Comparison of ENCODE assay signal across 11 mouse cellular contexts in the genomic region with DNA sequence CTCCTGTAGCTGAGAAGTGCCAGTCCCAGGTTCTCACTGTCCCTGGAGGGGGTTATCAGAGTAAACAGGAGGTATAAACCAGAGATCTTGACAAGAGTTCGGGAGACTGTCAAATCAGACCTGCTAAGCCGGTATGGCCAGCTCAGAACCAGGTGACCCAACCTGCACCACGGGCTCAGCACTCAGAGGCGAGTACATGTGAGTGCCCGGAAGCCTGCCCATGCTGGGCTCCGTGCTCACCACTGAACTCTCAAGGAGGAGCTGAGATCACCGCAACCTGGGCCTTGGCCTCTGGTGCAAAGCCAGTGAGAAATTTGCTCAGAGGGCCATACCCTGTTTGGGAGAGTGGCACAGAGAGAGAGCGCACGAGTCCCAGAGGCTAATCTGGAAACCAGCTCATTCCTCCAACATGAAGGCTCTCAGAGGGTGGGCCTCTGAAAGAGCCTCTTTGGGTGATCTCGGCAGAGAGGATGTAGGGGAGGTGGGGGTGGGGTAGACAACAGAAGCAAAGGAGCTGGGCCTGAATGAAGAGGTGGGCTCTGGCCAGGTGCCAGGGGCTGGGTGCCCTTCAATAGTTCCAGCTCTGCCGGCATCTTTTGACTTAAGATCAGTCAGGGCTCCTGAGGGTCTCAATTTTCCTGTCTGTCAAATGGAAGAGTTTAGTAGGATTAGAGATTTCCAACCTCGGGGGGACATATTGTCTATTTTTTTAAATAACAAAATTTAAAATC. TPM values are rescaled to one million over a fixed set of nuclear protein-coding genes. Genes with fewer than 3 reads are reported as not detected.
DNase-seq lines count a peak whose midpoint lies in the region; ATAC-seq lines count a peak whose summit lies in the region.
"Had no signal": no experiment of that assay in that cellular context is flagged by ENCODE, and none has a peak within 500 bp of the region (broad histone marks: within the 10 kb centered on the region; RNA-seq: fewer than 3 reads in every experiment).

No protein-coding gene starts in this region.

- no peak overlapping the region for H3K4me3 ChIP-seq in hindbrain, embryonic 10.5 days
- no peak overlapping the region for H3K4me3 ChIP-seq in hindbrain, embryonic 14.5 days (replicated peaks; ENCODE audit: low read length)

- H3K4me1 ChIP-seq in hindbrain, embryonic 10.5 days (replicated peaks), result peaks cover 62% of the 10 kb centered on the region
- H3K4me1 ChIP-seq in hindbrain, embryonic 14.5 days (replicated peaks; ENCODE audit: control insufficient read depth, insufficient read depth, low read length), result peaks cover 8% of the 10 kb centered on the region; the same call in 1 of the 2 replicates

- 0 out of 2 replicates have a peak, but pooled peaks cover 3% of the 10 kb centered on the region for H3K27me3 ChIP-seq in hindbrain, embryonic 10.5 days (ENCODE audit: insufficient read depth, poor library complexity, severe bottlenecking)
- H3K27me3 ChIP-seq in hindbrain, embryonic 14.5 days (ENCODE audit: control insufficient read depth, insufficient read depth, low read length), result no peaks in the 10 kb centered on the region

- no peak overlapping the region for H3K9ac ChIP-seq in hindbrain, embryonic 14.5 days

- no peak overlapping the region for H3K4me2 ChIP-seq in hindbrain, embryonic 14.5 days (replicated peaks)

- no peak for DNase-seq in hindbrain, embryonic 10.5 days (ENCODE audit: low spot score)
- no peak for DNase-seq in hindbrain, embryonic 14.5 days (ENCODE audit: low spot score)
- DNase-seq in cerebellum, adult 9-11 months, result peak; percentile 64
- DNase-seq in fat pad, adult 2 months (ENCODE audit: extremely low read depth, low read depth, low spot score), result peak; percentile 31
- peak; percentile 54 for DNase-seq in lung, postnatal 10 days
- DNase-seq in heart, postnatal 10 days, result no peak
- DNase-seq in right cerebral cortex, postnatal 36 days (ENCODE audit: low spot score in 2 of 2), result no peak
- DNase-seq: gastrocnemius, postnatal 10 days; kidney, adult 2 months; right cerebral cortex, postnatal 14 days had no signal

- no peaks in the 10 kb centered on the region for H3K9me3 ChIP-seq in hindbrain, embryonic 10.5 days
- no peaks in the 10 kb centered on the region for H3K9me3 ChIP-seq in hindbrain, embryonic 14.5 days (ENCODE audit: control insufficient read depth, low read length)

- peaks cover 37% of the 10 kb centered on the region for H3K36me3 ChIP-seq in hindbrain, embryonic 10.5 days
- peaks cover 44% of the 10 kb centered on the region for H3K36me3 ChIP-seq in hindbrain, embryonic 14.5 days (replicated peaks; ENCODE audit: control insufficient read depth, insufficient read depth)

- no peak for ATAC-seq in hindbrain, embryonic 14.5 days (ENCODE audit: low FRiP score)
- ATAC-seq in megakaryocyte-erythroid progenitor cell, adult 5-6 weeks (replicated peaks; ENCODE audit: low FRiP score, low TSS enrichment, poor library complexity, severe bottlenecking), result no peak

- H3K27ac ChIP-seq in hindbrain, embryonic 10.5 days, result peak overlapping the region; percentile 73
- H3K27ac ChIP-seq in hindbrain, embryonic 14.5 days, result no peak overlapping the region

- WGBS in hindbrain, embryonic 10.5 days, result 70% methylated on average over 12 of the region's 12 CpGs
- WGBS in hindbrain, embryonic 14.5 days, result 75% methylated on average over 12 of the region's 12 CpGs

- intact Hi-C loops in heart, postnatal 10 days (cut with DNase I), result no loop called here

RNA-seq across cellular contexts. Expression of gene Trim62, which starts 24.0 kb away (rescaled TPM):
- 12.1 and 14.5 TPM in 2 replicates for polyA plus RNA-seq in hindbrain, embryonic 10.5 days (2016; fragmentation: Nextera tagmentation; extraction: Ambion mirVana)
- 31.9 and 35.5 TPM in 2 replicates for polyA plus RNA-seq in hindbrain, embryonic 14.5 days (2014; fragmentation: Nextera tagmentation; extraction: Ambion mirVana)
- 0.54 and 0.79 TPM in 2 replicates for total RNA-seq in megakaryocyte-erythroid progenitor cell, adult 5-6 weeks (2014; fragmentation: Nextera tagmentation)
- total RNA-seq in megakaryocyte-erythroid progenitor cell, adult 5-6 weeks (2017), result 0.38 TPM in 1 of 2 replicates, not detected in the other
- total RNA-seq in heart, postnatal 10 days (2021), result 1 to 10 TPM; 2.3 to 2.5 TPM

RNA-seq across cellular contexts. Expression of gene Azin2, which starts 54.8 kb away (rescaled TPM):
- 11.8 and 15.0 TPM in 2 replicates for polyA plus RNA-seq in hindbrain, embryonic 10.5 days (2016; fragmentation: Nextera tagmentation; extraction: Ambion mirVana)
- 14.6 and 20.1 TPM in 2 replicates for polyA plus RNA-seq in hindbrain, embryonic 14.5 days (2014; fragmentation: Nextera tagmentation; extraction: Ambion mirVana)
- total RNA-seq in megakaryocyte-erythroid progenitor cell, adult 5-6 weeks (2014; fragmentation: Nextera tagmentation), result not detected in 2 replicates
- total RNA-seq in megakaryocyte-erythroid progenitor cell, adult 5-6 weeks (2017), result not detected in 2 replicates
- total RNA-seq in heart, postnatal 10 days (2021), result 1 to 10 TPM; 5.8 to 6.0 TPM

Comparison
In these comparisons a context has a peak if more than half of its experiments do, and no peak if none do; other contexts are left out.
1. DNase-seq: peak in cerebellum, adult 9-11 months (single experiment), fat pad, adult 2 months (single experiment) and lung, postnatal 10 days (single experiment); none in hindbrain, embryonic 10.5 days (single experiment), hindbrain, embryonic 14.5 days (single experiment), heart, postnatal 10 days (0 of 2) and right cerebral cortex, postnatal 36 days (0 of 2).
2. RNA of gene Azin2, which starts 54.8 kb away (total RNA-seq): 5.8 to 6.0 TPM in heart, postnatal 10 days; not detected in megakaryocyte-erythroid progenitor cell, adult 5-6 weeks; every median in the first group is over 4 times any median in the second.